Comparison of ENCODE assay signal across 16 mouse cellular contexts in the genomic region with DNA sequence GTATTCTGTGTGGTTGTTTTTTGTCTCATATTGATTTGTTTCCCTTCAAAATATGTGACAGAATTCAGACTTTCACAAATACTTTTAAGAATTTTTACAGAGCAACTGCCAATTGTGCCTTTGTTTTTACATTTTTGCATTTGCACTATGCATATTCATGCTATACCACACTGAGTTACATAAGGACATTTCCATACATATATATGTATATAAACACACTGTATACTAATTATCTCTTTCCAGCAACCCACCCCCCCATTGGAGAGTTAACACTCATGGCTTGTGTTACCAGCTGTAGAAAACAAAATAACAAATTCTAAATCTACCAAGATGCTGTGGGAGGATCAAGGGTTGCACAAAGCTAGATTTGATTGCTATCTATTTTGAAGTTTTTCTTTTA.
"Had no signal": no experiment of that assay in that cellular context is flagged by ENCODE, and none has a peak within 500 bp of the region (broad histone marks: within the 10 kb centered on the region; RNA-seq: fewer than 3 reads in every experiment).

No protein-coding gene starts in this region.

- H3K9me3 ChIP-seq: neural tube, embryonic 13.5 days; neural tube, embryonic 15.5 days; stomach, embryonic 15.5 days had no signal

- DNase-seq: retina, postnatal 1 day; right cerebral cortex, adult 18-20 months; right cerebral cortex, postnatal 14 days; right cerebral cortex, postnatal 25 days; right cerebral cortex, postnatal 4 days; spleen, adult 18-20 months; thymus, adult 18-20 months; thymus, adult 2 months; thymus, postnatal 14 days; thymus, postnatal 25 days; thymus, postnatal 36 days; thymus, postnatal 4 days had no signal

- H3K4me2 ChIP-seq: neural tube, embryonic 13.5 days; neural tube, embryonic 15.5 days; stomach, embryonic 15.5 days had no signal

- H3K4me1 ChIP-seq: neural tube, embryonic 13.5 days; neural tube, embryonic 15.5 days; stomach, embryonic 15.5 days had no signal

- H3K4me3 ChIP-seq: neural tube, embryonic 13.5 days; neural tube, embryonic 15.5 days; stomach, embryonic 15.5 days had no signal

- H3K36me3 ChIP-seq: neural tube, embryonic 13.5 days; neural tube, embryonic 15.5 days; stomach, embryonic 15.5 days had no signal

- H3K27me3 ChIP-seq: neural tube, embryonic 13.5 days; neural tube, embryonic 15.5 days; stomach, embryonic 15.5 days had no signal

- H3K9ac ChIP-seq: neural tube, embryonic 13.5 days; neural tube, embryonic 15.5 days; stomach, embryonic 15.5 days had no signal

- H3K27ac ChIP-seq: neural tube, embryonic 13.5 days; neural tube, embryonic 15.5 days; stomach, embryonic 15.5 days; stomach, postnatal 0 days had no signal
